Comparison of ENCODE assay signal across 9 mouse cellular contexts in the genomic region with DNA sequence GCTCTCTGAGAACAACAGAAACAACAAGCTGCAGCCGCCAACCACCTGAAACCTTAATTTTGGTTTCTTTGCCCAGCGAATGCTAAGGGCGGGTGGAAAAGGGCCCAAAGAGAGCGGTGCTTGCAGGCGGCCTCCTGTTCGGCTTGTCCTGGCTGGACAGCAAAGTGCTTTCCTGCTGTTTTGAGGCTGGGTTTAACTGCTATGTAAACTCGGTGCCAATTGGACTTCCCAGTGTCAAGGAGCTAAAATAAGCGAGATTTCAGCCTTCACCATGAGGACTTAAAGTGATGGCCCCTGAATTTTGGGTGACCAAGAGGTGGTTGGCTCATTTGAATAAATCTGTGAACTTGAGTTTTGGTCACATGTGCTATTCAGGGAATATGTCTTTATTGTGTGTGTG.
A peak's percentile ranks its signal among the peaks of the same experiment; 100 is the strongest.
DNase-seq lines count a peak whose midpoint lies in the region; ATAC-seq and TF ChIP-seq lines count a peak whose summit lies in the region.
"Had no signal": no experiment of that assay in that cellular context is flagged by ENCODE, and none has a peak within 500 bp of the region (broad histone marks: within the 10 kb centered on the region; RNA-seq: fewer than 3 reads in every experiment).

No protein-coding gene starts in this region.

- H3K9ac ChIP-seq in liver, adult 2 months (ENCODE audit: low read depth, low read length), result no peak overlapping the region
- H3K9ac ChIP-seq in forebrain, embryonic 13.5 days, result no peak overlapping the region
- peak overlapping the region; percentile 53 for H3K9ac ChIP-seq in limb, embryonic 12.5 days (replicated peaks)
- no peak overlapping the region for H3K9ac ChIP-seq in stomach, embryonic 15.5 days

- H3K36me3 ChIP-seq in liver, adult 2 months (ENCODE audit: control insufficient read depth, insufficient read depth, low read length), result no peaks in the 10 kb centered on the region
- no peaks in the 10 kb centered on the region for H3K36me3 ChIP-seq in forebrain, embryonic 13.5 days (ENCODE audit: poor library complexity, severe bottlenecking)
- no peaks in the 10 kb centered on the region for H3K36me3 ChIP-seq in limb, embryonic 12.5 days
- no peaks in the 10 kb centered on the region for H3K36me3 ChIP-seq in stomach, embryonic 15.5 days
- H3K36me3 ChIP-seq: G1E had no signal

- H3K27ac ChIP-seq in liver, adult 2 months (replicated peaks; ENCODE audit: insufficient read depth, low read depth, low read length), result no peak overlapping the region
- H3K27ac ChIP-seq in forebrain, embryonic 13.5 days, result no peak overlapping the region
- peak overlapping the region; percentile 98 for H3K27ac ChIP-seq in limb, embryonic 12.5 days
- H3K27ac ChIP-seq in stomach, embryonic 15.5 days, result peak overlapping the region; percentile 61

- DNase-seq in liver, adult 2 months (ENCODE audit: extremely low read depth, low read depth, low spot score), result peak; percentile 41
- no peak for DNase-seq in liver
- no peak for DNase-seq in left cerebral cortex, postnatal 10 days (ENCODE audit: extremely low spot score in 1 of 2, low spot score in 2 of 2)
- no peak for DNase-seq in cerebellum, postnatal 25 days
- DNase-seq: gastrocnemius, postnatal 36 days had no signal

- H3K79me2 ChIP-seq in liver, adult 2 months (ENCODE audit: control insufficient read depth, insufficient read depth, low read length), result peaks cover 29% of the 10 kb centered on the region; the same call in 1 of the 2 replicates

- intact Hi-C loops in left cerebral cortex, postnatal 10 days (cut with DNase I), result loop anchor here (10.0 kb wide), 2 partner anchors 527 to 697 kb away; no protein-coding TSS in a partner anchor

- no peak for ATAC-seq in forebrain, embryonic 13.5 days
- no peak for ATAC-seq in limb, embryonic 12.5 days (ENCODE audit: insufficient number of reproducible peaks, insufficient read depth, low FRiP score, low TSS enrichment, low read depth)
- ATAC-seq in stomach, embryonic 15.5 days (ENCODE audit: insufficient read depth, low FRiP score, low read depth), result no peak

- H3K9me3 ChIP-seq in forebrain, embryonic 13.5 days (replicated peaks), result no peaks in the 10 kb centered on the region
- H3K9me3 ChIP-seq in limb, embryonic 12.5 days, result no peaks in the 10 kb centered on the region
- no peaks in the 10 kb centered on the region for H3K9me3 ChIP-seq in stomach, embryonic 15.5 days

- H3K4me1 ChIP-seq in liver, adult 2 months (ENCODE audit: control insufficient read depth, insufficient read depth, low read length), result peaks cover 11% of the 10 kb centered on the region
- peaks cover 68% of the 10 kb centered on the region for H3K4me1 ChIP-seq in forebrain, embryonic 13.5 days
- peaks cover 93% of the 10 kb centered on the region for H3K4me1 ChIP-seq in limb, embryonic 12.5 days (replicated peaks)
- peaks cover 61% of the 10 kb centered on the region for H3K4me1 ChIP-seq in stomach, embryonic 15.5 days

- WGBS in liver, adult 2 months, result 40% methylated on average over 8 of the region's 8 CpGs
- WGBS in forebrain, embryonic 13.5 days, result 30% methylated on average over 8 of the region's 8 CpGs
- WGBS in limb, embryonic 12.5 days, result 24% methylated on average over 8 of the region's 8 CpGs
- 50% methylated on average over 8 of the region's 8 CpGs for WGBS in stomach, embryonic 15.5 days

- no peak for TF ChIP-seq POLR2A in liver, adult 2 months (IDR thresholded peaks at IDR 0.05; ENCODE audit: extremely low read depth, insufficient read depth, low read length)

- peak overlapping the region; percentile 98 for H3K4me2 ChIP-seq in forebrain, embryonic 13.5 days
- peak overlapping the region; percentile 96 for H3K4me2 ChIP-seq in limb, embryonic 12.5 days
- peak overlapping the region; percentile 89 for H3K4me2 ChIP-seq in stomach, embryonic 15.5 days

- TF ChIP-seq CTCF in liver, adult 2 months (IDR thresholded peaks at IDR 0.05; ENCODE audit: low read depth, low read length), result no peak

- H3K27me3 ChIP-seq in liver, adult 2 months (ENCODE audit: control insufficient read depth, insufficient read depth, low read length), result no peaks in the 10 kb centered on the region
- H3K27me3 ChIP-seq in forebrain, embryonic 13.5 days, result peaks cover 89% of the 10 kb centered on the region
- no peaks in the 10 kb centered on the region for H3K27me3 ChIP-seq in limb, embryonic 12.5 days
- no peaks in the 10 kb centered on the region for H3K27me3 ChIP-seq in stomach, embryonic 15.5 days (replicated peaks)

- no peak overlapping the region for H3K4me3 ChIP-seq in liver, adult 2 months (ENCODE audit: insufficient read depth, low read depth, low read length)
- peak overlapping the region; percentile 21; the same call in 1 of the 2 replicates for H3K4me3 ChIP-seq in forebrain, embryonic 13.5 days
- H3K4me3 ChIP-seq in limb, embryonic 12.5 days (replicated peaks), result peak overlapping the region; percentile 79
- no peak overlapping the region for H3K4me3 ChIP-seq in stomach, embryonic 15.5 days (replicated peaks)

Comparison
In these comparisons a context has a peak if more than half of its experiments do, and no peak if none do; other contexts are left out.
1. H3K27ac ChIP-seq: peak in limb, embryonic 12.5 days (single experiment) and stomach, embryonic 15.5 days (single experiment); none in liver, adult 2 months (single experiment) and forebrain, embryonic 13.5 days (single experiment).
2. H3K4me3 ChIP-seq: peak in forebrain, embryonic 13.5 days (single experiment) and limb, embryonic 12.5 days (single experiment); none in liver, adult 2 months (single experiment) and stomach, embryonic 15.5 days (single experiment).
3. Peak in every context shown above with its lines, with median percentiles within 50 percentile points of each other: H3K4me2 ChIP-seq.